Mouse (Mus musculus): ENCODE data around the gene Otop3.

Gene Otop3

GRCm38 (mm10) chr11:115334531-115334930 is at the start of gene Otop3:
Gene Otop3 (plus strand): TSS chr11:115334731.
- no peak for DNase-seq (ENCODE audit: low read depth, low spot score)

- DNase-seq (ENCODE audit: low read depth, low spot score) = no peak
Measured at GRCm38 (mm10) chr11:115285282-115285681, 49.2 kb upstream of the Otop3 start.

- no peak for DNase-seq (ENCODE audit: low read depth, low spot score)
Measured at GRCm38 (mm10) chr11:115286201-115286993, 48.1 kb upstream of the Otop3 start.

- no peak for DNase-seq (ENCODE audit: low read depth, low spot score)
Measured at GRCm38 (mm10) chr11:115287386-115287785, 47.1 kb upstream of the Otop3 start.

GRCm38 (mm10) chr11:115288305-115288704 is 46.2 kb upstream of the Otop3 start:
- no peak for DNase-seq (ENCODE audit: low read depth, low spot score)

- DNase-seq (ENCODE audit: low read depth, low spot score) = no peak
Measured at GRCm38 (mm10) chr11:115289885-115290284, 44.6 kb upstream of the Otop3 start.

- DNase-seq (ENCODE audit: low read depth, low spot score) = no peak
Measured at GRCm38 (mm10) chr11:115290314-115290713, 44.2 kb upstream of the Otop3 start.

GRCm38 (mm10) chr11:115290919-115291318 is 43.6 kb upstream of the Otop3 start:
- no peak for DNase-seq (ENCODE audit: low read depth, low spot score)

GRCm38 (mm10) chr11:115291503-115291902 is 43.0 kb upstream of the Otop3 start:
- no peak for DNase-seq (ENCODE audit: low read depth, low spot score)

GRCm38 (mm10) chr11:115292631-115293375 is 41.7 kb upstream of the Otop3 start:
- no peak for DNase-seq (ENCODE audit: low read depth, low spot score)

GRCm38 (mm10) chr11:115295939-115296338 is 38.6 kb upstream of the Otop3 start:
- no peak for DNase-seq (ENCODE audit: low read depth, low spot score)

- DNase-seq (ENCODE audit: low read depth, low spot score) = no peak
Measured at GRCm38 (mm10) chr11:115296471-115297210, 37.9 kb upstream of the Otop3 start.

GRCm38 (mm10) chr11:115297214-115297826 is 37.2 kb upstream of the Otop3 start, which contains the start of gene Fads6:
Gene Fads6 (minus strand): TSS chr11:115297663.
- DNase-seq (ENCODE audit: low read depth, low spot score) = no peak

- no peak for DNase-seq (ENCODE audit: low read depth, low spot score)
Measured at GRCm38 (mm10) chr11:115298160-115298559, 36.4 kb upstream of the Otop3 start.

GRCm38 (mm10) chr11:115300745-115301144 is 33.8 kb upstream of the Otop3 start:
- DNase-seq (ENCODE audit: low read depth, low spot score) = no peak

- no peak for DNase-seq (ENCODE audit: low read depth, low spot score)
Measured at GRCm38 (mm10) chr11:115301351-115301750, 33.2 kb upstream of the Otop3 start.

GRCm38 (mm10) chr11:115303167-115303566 is 31.4 kb upstream of the Otop3 start:
- DNase-seq (ENCODE audit: low read depth, low spot score) = no peak

GRCm38 (mm10) chr11:115306863-115307262 is 27.7 kb upstream of the Otop3 start, which contains the start of gene Otop2:
Gene Otop2 (plus strand): TSS chr11:115307163.
- no peak for DNase-seq (ENCODE audit: low read depth, low spot score)

GRCm38 (mm10) chr11:115308781-115309180 is 25.8 kb upstream of the Otop3 start:
- DNase-seq (ENCODE audit: low read depth, low spot score) = no peak

- no peak for DNase-seq (ENCODE audit: low read depth, low spot score)
Measured at GRCm38 (mm10) chr11:115314249-115314648, 20.3 kb upstream of the Otop3 start.

GRCm38 (mm10) chr11:115317204-115317603 is 17.3 kb upstream of the Otop3 start:
- no peak for DNase-seq (ENCODE audit: low read depth, low spot score)
